Mouse (Mus musculus) CH12.LX (cell line): ENCODE measurements at regions not wholly inside any gene's neighbourhood (a gene's known extent, or its start where the extent isn't known, plus 50 kb on each side); places are given as distances from the start of the nearest gene placed in this dataset.

ENCODE experiments used
- DNase-seq: peaks from one replicate; pipeline ENCODE4 v3.0.0-alpha.2; 2013; ENCODE audit errors: extremely low read depth
- H3K27ac ChIP-seq: 2 replicates; pipeline ENCODE4 v1.5.1; 2012; ENCODE audit warnings: low read depth, mild to moderate bottlenecking, control low read depth, moderate library complexity; ENCODE audit not compliant: insufficient read depth
- H3K27me3 ChIP-seq: replicated peaks from 2 replicates; pipeline ENCODE3; 2012; ENCODE audit warnings: inconsistent platforms
- H3K36me3 ChIP-seq, 2 experiments: replicated peaks in 1 of 2; 2 replicates each; pipeline versions ENCODE3 to v1.6.1; 2012; ENCODE audit warnings: inconsistent platforms in 1 of 2, low read length in 1 of 2, mild to moderate bottlenecking in 1 of 2, mixed read lengths in 1 of 2, moderate library complexity in 1 of 2; ENCODE audit not compliant: control insufficient read depth in 1 of 2, insufficient read depth in 1 of 2
- H3K4me1 ChIP-seq, 2 experiments: 2 replicates each; pipeline ENCODE4 v1.6.1; 2012; ENCODE audit warnings: inconsistent platforms in 1 of 2, moderate library complexity in 1 of 2; ENCODE audit not compliant: insufficient read depth in 2 of 2, control insufficient read depth in 1 of 2
- H3K4me2 ChIP-seq: 2 replicates; pipeline ENCODE4 v1.6.1; 2012; ENCODE audit warnings: low read depth, mild to moderate bottlenecking, control low read depth; ENCODE audit not compliant: poor library complexity, insufficient read depth, severe bottlenecking
- H3K4me3 ChIP-seq, 3 experiments: fragments of 150-350 bp in 1 of 3; sonication (generic) in 1 of 3; replicated peaks in 1 of 3; 2 replicates each; pipeline versions ENCODE3 to v1.5.1; 2011 to 2012; ENCODE audit warnings: low read depth in 2 of 3, low read length in 2 of 3, mild to moderate bottlenecking in 2 of 3, moderate library complexity in 2 of 3, control low read depth in 1 of 3, improper control_type of control experiment in 1 of 3, inconsistent platforms in 1 of 3, mixed read lengths in 1 of 3; ENCODE audit not compliant: poor library complexity in 1 of 3
- H3K79me2 ChIP-seq: replicated peaks from 2 replicates; pipeline ENCODE4 v1.6.1; 2012; ENCODE audit warnings: mild to moderate bottlenecking, moderate library complexity; ENCODE audit not compliant: control insufficient read depth, poor library complexity, insufficient read depth, severe bottlenecking; ENCODE audit errors: extremely low read depth
- H3K9ac ChIP-seq: 2 replicates; pipeline ENCODE4 v1.6.1; 2012; ENCODE audit warnings: low read depth, mild to moderate bottlenecking, control low read depth, moderate library complexity; ENCODE audit not compliant: insufficient read depth
- H3K9me3 ChIP-seq: replicated peaks from 2 replicates; pipeline ENCODE3; 2012; ENCODE audit warnings: low read length, inconsistent platforms, mixed read lengths
- BHLHE40 ChIP-seq: IDR thresholded peaks from 2 replicates; pipeline ENCODE4 v1.6.1; 2011; ENCODE audit warnings: mild to moderate bottlenecking, low read depth, low read length, improper control_type of control experiment
- CHD2 ChIP-seq: IDR thresholded peaks from 2 replicates; pipeline ENCODE4 v1.6.1; 2011; ENCODE audit warnings: low read length, improper control_type of control experiment
- CTCF ChIP-seq, 2 experiments: IDR thresholded peaks in 1 of 2; conservative IDR thresholded peaks in 1 of 2; 2 replicates each; pipeline ENCODE4 v1.5.1; 2011 to 2012; ENCODE audit warnings: low read depth in 2 of 2, low read length in 2 of 2, improper control_type of control experiment in 1 of 2, inconsistent platforms in 1 of 2, mild to moderate bottlenecking in 1 of 2, moderate library complexity in 1 of 2
- GABPA ChIP-seq: IDR thresholded peaks from 2 replicates; pipeline ENCODE4 v1.6.1; 2012; ENCODE audit warnings: low read depth, low read length, improper control_type of control experiment, inconsistent platforms; ENCODE audit not compliant: insufficient replicate concordance
- HCFC1 ChIP-seq: IDR thresholded peaks from 2 replicates; pipeline ENCODE4 v1.6.1; 2012; ENCODE audit warnings: low read depth, mild to moderate bottlenecking, inconsistent platforms, low read length, improper control_type of control experiment
- IRF4 ChIP-seq: IDR thresholded peaks from 2 replicates; pipeline ENCODE4 v1.6.1; 2014; ENCODE audit warnings: low read depth, mild to moderate bottlenecking, inconsistent platforms, low read length, improper control_type of control experiment
- JUND ChIP-seq: conservative IDR thresholded peaks from 2 replicates; pipeline ENCODE4 v1.6.1; 2011; ENCODE audit warnings: low read depth, low read length, improper control_type of control experiment
- MAFK ChIP-seq: IDR thresholded peaks from 2 replicates; pipeline ENCODE4 v1.6.1; 2011; ENCODE audit warnings: low read length, improper control_type of control experiment; ENCODE audit not compliant: insufficient replicate concordance
- MAX ChIP-seq: IDR thresholded peaks from 2 replicates; pipeline ENCODE4 v1.6.1; 2011; ENCODE audit warnings: low read length, improper control_type of control experiment
- NELFE ChIP-seq: IDR thresholded peaks from 2 replicates; pipeline ENCODE4 v1.6.1; 2011; ENCODE audit warnings: low read depth, low read length, improper control_type of control experiment
- PAX5 ChIP-seq: IDR thresholded peaks from 2 replicates; pipeline ENCODE4 v1.6.1; 2012; ENCODE audit warnings: low read length, inconsistent platforms, mixed read lengths
- POLR2A ChIP-seq: IDR thresholded peaks from 2 replicates; pipeline ENCODE4 v1.6.1; 2011; ENCODE audit warnings: low read depth, mild to moderate bottlenecking, improper control_type of control experiment, low read length
- POLR2AphosphoS2 ChIP-seq: IDR thresholded peaks from 2 replicates; pipeline ENCODE4 v1.6.1; 2011; ENCODE audit warnings: low read depth, low read length, improper control_type of control experiment
- RAD21 ChIP-seq: IDR thresholded peaks from 2 replicates; pipeline ENCODE4 v1.6.1; 2011; ENCODE audit warnings: low read depth, mild to moderate bottlenecking, low read length, improper control_type of control experiment, moderate library complexity
- RCOR1 ChIP-seq: conservative IDR thresholded peaks from 2 replicates; pipeline ENCODE4 v1.6.1; 2012; ENCODE audit warnings: low read depth, mild to moderate bottlenecking, inconsistent platforms, low read length, improper control_type of control experiment
- SIN3A ChIP-seq: IDR thresholded peaks from 2 replicates; pipeline ENCODE4 v1.6.1; 2012; ENCODE audit warnings: low read length, improper control_type of control experiment, inconsistent platforms
- SMC3 ChIP-seq: IDR thresholded peaks from 2 replicates; pipeline ENCODE4 v1.6.1; 2011; ENCODE audit warnings: low read depth, low read length, improper control_type of control experiment
- UBTF ChIP-seq: IDR thresholded peaks from 2 replicates; pipeline ENCODE4 v1.6.1; 2012; ENCODE audit warnings: low read depth, mild to moderate bottlenecking, inconsistent platforms, low read length, improper control_type of control experiment, moderate library complexity
- USF1 ChIP-seq: IDR thresholded peaks from 2 replicates; pipeline ENCODE4 v1.6.1; 2014; ENCODE audit warnings: low read depth, mild to moderate bottlenecking, inconsistent platforms, low read length, improper control_type of control experiment
- USF2 ChIP-seq: conservative IDR thresholded peaks from 2 replicates; pipeline ENCODE4 v1.6.1; 2011; ENCODE audit warnings: low read depth, low read length, improper control_type of control experiment
- ZKSCAN1 ChIP-seq: IDR thresholded peaks from 2 replicates; pipeline ENCODE4 v1.6.1; 2012; ENCODE audit warnings: low read depth, inconsistent platforms, low read length, improper control_type of control experiment, borderline replicate concordance
- ZMIZ1 ChIP-seq: IDR thresholded peaks from 2 replicates; pipeline ENCODE4 v1.6.1; 2012; ENCODE audit warnings: low read depth, mild to moderate bottlenecking, inconsistent platforms, low read length, improper control_type of control experiment
- ZNF384 ChIP-seq: IDR thresholded peaks from 2 replicates; pipeline ENCODE4 v1.6.1; 2012; ENCODE audit warnings: low read depth, low read length, improper control_type of control experiment, inconsistent platforms
- dilution Hi-C: fragments of 300-500 bp; cut with MboI; formaldehyde crosslinking; loops from 2 replicates; pipeline ENCODE4 v1.14.3; 2020; ENCODE audit warnings: low sequenced_read_pairs; ENCODE audit not compliant: extremely low pct_unique_long_range_greater_than_20kb, extremely low pct_ligation_motif_present
- in situ Hi-C: fragments of 300-500 bp; cut with MboI; formaldehyde crosslinking; loops from 3 replicates; pipeline ENCODE4 v1.14.3; 2019; ENCODE audit warnings: low sequenced_read_pairs, low pct_ligation_motif_present, low pct_unique_long_range_greater_than_20kb, mixed read lengths

DNA sequence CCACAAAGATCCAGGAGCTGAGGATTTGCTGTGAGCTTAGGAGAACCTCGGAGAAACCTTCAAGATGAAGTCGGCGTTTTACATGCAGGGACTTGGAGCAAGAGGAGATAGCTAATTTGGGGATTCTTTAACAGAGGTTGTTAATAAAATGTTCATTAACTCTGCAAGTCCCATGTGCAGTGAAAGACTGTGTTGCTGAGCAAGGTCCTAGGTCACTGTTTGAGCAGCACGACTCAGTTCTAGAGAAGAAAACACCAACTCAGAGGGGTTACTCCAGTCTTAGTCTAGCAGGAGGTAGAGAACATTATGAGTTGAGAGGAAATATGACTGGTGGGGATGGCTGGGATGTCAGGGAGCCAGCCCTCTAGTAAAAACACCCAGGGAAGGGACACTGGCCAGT is 265.9 kb downstream of the C1d start:
- peaks cover under 1 to 18% of the 10 kb centered on the region in 2 experiments; a peak in 3 of 4 replicates for H3K4me1 ChIP-seq
- TF ChIP-seq MAFK (no peak), PAX5 (no peak), ZNF384 (no peak), RCOR1 (no peak), SMC3 (no peak), POLR2AphosphoS2 (no peak), SIN3A (no peak), USF1 (no peak), JUND (no peak)
- dilution Hi-C loops (no loop called here), in situ Hi-C loops (no loop called here)
- no peaks in the 10 kb centered on the region for H3K27me3 ChIP-seq
- H3K79me2 ChIP-seq, result no peaks in the 10 kb centered on the region
- no peak overlapping the region for H3K27ac ChIP-seq
- no peak overlapping the region for H3K4me3 ChIP-seq
- no peaks in the 10 kb centered on the region for H3K36me3 ChIP-seq
- no peak overlapping the region for H3K9ac ChIP-seq
- no peaks in the 10 kb centered on the region for H3K9me3 ChIP-seq
- DNase-seq, result no peak
- no peak overlapping the region for H3K4me2 ChIP-seq

DNA sequence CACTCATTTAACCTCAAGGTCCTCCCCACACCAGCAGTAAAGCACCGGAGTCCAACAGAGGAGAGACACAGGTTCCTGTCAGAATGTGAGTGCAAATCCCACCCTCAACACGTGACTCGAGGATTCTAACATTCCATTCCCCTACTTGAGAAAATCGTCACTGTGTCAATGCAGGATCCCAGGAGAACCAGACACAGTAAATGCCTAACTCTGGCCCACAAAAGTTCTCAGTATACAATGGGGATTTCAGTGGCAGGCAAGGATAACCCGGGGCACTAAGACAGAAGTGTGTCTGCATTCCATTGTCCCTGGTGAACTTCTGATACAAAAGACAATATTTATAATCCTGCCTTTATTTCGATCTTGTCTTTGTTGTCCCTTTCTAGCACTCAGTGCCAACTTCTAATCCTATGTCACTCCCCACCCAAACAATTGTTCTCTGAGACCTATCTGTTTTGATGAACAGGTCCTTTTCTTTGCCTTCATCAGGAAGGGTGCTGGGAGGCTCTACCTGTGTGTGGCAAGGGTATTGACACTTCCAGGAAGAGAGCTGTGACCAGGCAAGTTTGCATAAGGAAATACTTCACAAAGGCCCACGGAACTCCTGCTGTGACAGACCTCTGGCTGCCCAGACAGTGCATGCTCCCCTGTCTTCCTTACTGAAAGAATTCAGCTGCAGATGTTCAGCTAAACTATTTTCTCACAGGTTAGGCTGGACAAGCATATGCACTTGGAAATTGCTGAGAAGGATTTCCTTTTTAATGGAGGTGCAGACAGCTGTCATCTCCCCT is 267.8 kb downstream of the C1d start:
- no peaks in the 10 kb centered on the region for H3K36me3 ChIP-seq
- in situ Hi-C loops, result no loop called here
- no peaks in the 10 kb centered on the region for H3K79me2 ChIP-seq
- dilution Hi-C loops, result no loop called here
- no peak for DNase-seq
- H3K4me2 ChIP-seq, result no peak overlapping the region
- H3K9ac ChIP-seq, result no peak overlapping the region
- peaks cover 3 to 18% of the 10 kb centered on the region in 2 experiments; a peak in 3 of 4 replicates for H3K4me1 ChIP-seq
- TF ChIP-seq ZNF384, result no peak
- no peak for TF ChIP-seq HCFC1
- no peak for TF ChIP-seq CTCF (conservative IDR thresholded peaks at IDR 0.05 in 1 of 2, IDR thresholded peaks at IDR 0.05 in 1 of 2; ENCODE audit: low read depth in 2 of 2, low read length in 2 of 2)
- TF ChIP-seq GABPA, result no peak
- TF ChIP-seq CHD2, result no peak
- no peak for TF ChIP-seq IRF4
- TF ChIP-seq MAX, result no peak
- TF ChIP-seq RAD21, result no peak
- no peak for TF ChIP-seq ZKSCAN1
- no peak for TF ChIP-seq NELFE
- TF ChIP-seq BHLHE40, result no peak
- no peak for TF ChIP-seq UBTF
- TF ChIP-seq POLR2AphosphoS2, result no peak
- no peak for TF ChIP-seq POLR2A
- no peak for TF ChIP-seq USF2
- no peak for TF ChIP-seq RCOR1
- no peak for TF ChIP-seq ZMIZ1
- no peak for TF ChIP-seq SMC3
- H3K9me3 ChIP-seq, result no peaks in the 10 kb centered on the region
- H3K27me3 ChIP-seq, result no peaks in the 10 kb centered on the region
- no peak overlapping the region for H3K4me3 ChIP-seq
- H3K27ac ChIP-seq, result no peak overlapping the region
